Mouse (Mus musculus) kidney, adult 8-10 months (tissue): ENCODE data around the gene Ephb1.
A peak's percentile ranks its signal among the peaks of the same experiment; 100 is the strongest.

ENCODE experiments used
- DNase-seq, 2 experiments: peaks; one replicate each; pipeline ENCODE4 v3.0.0; 2022

The Ephb1 gene

DNA sequence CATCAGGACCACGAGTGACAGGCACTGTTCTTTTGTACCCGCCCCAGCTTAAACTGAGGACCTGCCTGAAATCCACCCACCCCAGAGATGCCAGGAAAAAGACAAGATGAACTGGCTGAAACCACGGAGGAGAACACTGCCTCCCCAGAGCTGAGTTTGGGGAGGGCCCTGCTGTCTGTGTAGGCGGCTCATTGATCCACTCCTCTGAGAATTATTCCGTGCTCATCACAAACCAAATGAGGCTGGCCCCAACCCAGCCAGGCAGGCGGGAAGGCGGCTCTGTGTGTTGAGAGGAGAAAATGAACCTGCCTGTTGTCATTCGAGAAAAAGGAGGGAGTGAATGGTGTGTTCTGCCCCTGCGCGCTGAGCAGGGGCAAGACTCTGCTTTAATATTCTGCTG lies 2.8 kb downstream of the Ephb1 start:
- DNase-seq, result no peak

GRCm38 (mm10) chr9:102351221-102351620 lies 3.3 kb downstream of the Ephb1 start:
- DNase-seq, result no peak

DNA sequence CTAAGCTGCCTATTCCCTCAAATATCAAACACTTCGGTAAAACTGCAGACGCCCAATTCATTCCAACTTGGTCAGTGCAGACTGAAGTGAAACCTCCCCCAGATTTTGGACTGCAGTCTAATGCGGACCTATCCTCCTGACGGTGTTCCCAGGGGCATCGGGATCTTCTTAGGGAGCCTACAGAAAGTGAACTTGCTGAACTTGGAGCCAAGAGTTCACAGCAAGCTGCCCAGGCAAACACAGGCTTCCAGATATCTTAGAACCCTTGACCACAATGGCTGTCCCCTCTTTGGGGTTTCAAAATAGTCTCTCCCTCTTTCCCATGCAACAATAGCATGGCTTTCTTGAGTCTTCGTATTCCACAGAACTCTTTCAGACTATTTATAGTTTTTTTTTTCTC lies 3.8 kb downstream of the Ephb1 start:
- DNase-seq, result no peak

GRCm38 (mm10) chr9:102350076-102350475 lies 4.4 kb downstream of the Ephb1 start:
- no peak for DNase-seq

DNA sequence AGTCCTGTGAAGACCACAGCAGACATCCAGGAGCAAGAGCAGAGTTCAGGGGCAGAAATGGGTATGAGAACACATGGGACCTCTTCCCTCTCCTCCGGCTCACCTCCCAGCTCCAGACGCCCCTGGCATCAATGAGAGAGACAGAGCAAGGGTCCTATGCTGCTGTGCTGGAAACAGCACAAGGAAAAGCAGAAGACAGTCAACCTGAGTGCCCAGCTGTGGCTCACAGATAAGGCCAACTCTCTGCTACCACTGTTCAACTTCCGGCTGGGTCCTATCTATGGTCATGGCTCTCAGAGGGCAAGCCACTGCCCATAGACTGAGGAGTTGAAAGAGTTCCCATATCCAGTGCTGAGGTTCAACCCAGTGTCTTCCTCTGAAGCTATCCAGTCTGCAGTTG lies 7.7 kb downstream of the Ephb1 start:
- DNase-seq, result no peak

GRCm38 (mm10) chr9:102345474-102345873 lies 9.0 kb downstream of the Ephb1 start:
- no peak for DNase-seq

DNA sequence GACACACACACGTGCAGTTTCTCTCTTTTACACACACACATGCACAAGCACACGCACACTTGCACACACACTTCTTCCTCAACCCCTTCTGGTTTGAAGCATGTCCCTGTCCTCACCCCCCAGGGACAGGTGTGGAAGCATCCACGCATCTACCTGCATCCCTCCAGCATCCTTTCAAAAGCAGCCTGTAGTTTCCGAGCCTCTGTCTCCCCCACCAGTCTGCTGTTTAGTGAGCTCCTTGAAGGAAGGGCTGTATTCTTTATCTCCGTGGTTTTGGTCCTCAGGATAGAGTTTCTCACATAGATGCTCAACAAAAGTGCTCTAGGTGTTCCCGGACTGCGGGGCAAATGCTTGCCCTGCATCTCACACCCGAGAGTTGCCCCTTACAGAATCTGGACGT lies 9.4 kb downstream of the Ephb1 start:
- no peak for DNase-seq

GRCm38 (mm10) chr9:102344086-102344930 lies 10.2 kb downstream of the Ephb1 start:
- no peak for DNase-seq

GRCm38 (mm10) chr9:102343061-102343460 lies 11.4 kb downstream of the Ephb1 start:
- DNase-seq, result no peak

- no peak for DNase-seq
Observed at GRCm38 (mm10) chr9:102342026-102342425, 12.5 kb downstream of the Ephb1 start.

DNA sequence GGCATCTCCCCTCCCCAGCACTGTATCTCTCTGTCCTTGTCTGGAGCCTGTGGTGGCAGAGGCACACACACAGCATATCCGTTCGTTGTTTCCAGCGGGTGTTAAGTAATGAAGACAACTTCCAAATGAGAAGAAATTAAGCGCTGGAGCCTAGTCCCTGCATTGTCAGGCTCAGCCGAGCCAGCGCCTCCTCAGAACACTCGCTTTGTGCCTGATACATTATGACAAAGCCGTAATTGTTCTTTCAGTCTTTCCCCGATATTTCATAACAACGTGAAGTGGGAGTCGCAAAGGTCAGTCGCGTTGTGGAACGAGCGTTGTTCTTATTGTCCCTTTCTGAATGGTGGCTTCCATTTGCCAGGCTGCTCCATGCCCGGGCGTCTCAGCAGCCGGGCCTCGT lies 13.7 kb downstream of the Ephb1 start:
- no peak for DNase-seq

- peak; percentile 21 for DNase-seq
Observed at GRCm38 (mm10) chr9:102335571-102336282, 18.8 kb downstream of the Ephb1 start.

GRCm38 (mm10) chr9:102330266-102331060 lies 24.0 kb downstream of the Ephb1 start:
- no peak for DNase-seq

- DNase-seq, result no peak
Observed at GRCm38 (mm10) chr9:102327625-102328150, 26.8 kb downstream of the Ephb1 start.

- DNase-seq, result no peak
Observed at GRCm38 (mm10) chr9:102315436-102315835, 39.1 kb downstream of the Ephb1 start.

GRCm38 (mm10) chr9:102314795-102315194 lies 39.7 kb downstream of the Ephb1 start:
- DNase-seq, result no peak

DNA sequence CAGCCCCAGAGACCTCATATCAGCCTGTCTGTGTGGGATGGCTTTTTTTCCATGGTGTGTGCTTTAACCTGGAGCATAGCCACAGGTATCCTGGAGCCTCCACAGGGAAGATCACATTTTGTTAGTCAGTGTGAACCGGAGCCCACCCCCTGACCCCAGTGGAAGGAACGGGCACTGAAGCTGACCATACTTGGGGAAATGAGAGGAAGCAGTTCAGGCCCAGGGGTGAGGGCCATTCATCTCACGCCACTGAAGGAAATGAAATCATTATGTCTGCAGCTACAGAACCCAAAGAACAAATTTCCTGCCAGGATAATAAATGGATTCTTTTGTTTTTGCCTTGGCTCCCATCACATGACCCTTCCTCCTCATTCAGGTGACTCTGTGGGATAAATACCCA lies 44.1 kb downstream of the Ephb1 start:
- DNase-seq, result peak; percentile 11 to 32

DNA sequence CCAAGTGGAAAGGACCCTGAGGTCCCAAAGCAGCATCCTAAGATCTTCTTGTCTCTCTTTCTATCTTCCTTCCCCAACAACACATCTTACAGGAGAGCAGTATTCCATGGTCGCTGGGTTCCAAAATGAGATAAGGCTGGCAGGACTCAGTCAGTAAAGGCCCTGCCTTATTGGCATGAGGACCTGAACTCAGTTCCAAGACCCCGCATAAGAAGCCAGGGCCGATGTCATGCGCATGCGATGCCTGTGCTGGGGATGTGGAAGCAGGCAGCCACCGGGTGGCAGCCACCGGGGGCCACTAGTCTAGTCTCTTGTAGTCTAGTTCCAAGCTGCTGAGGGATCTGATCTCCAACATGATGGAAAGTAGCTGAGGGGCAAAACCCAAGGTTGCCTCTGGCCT lies 45.2 kb downstream of the Ephb1 start:
- DNase-seq, result no peak

GRCm38 (mm10) chr9:102307656-102308055 lies 46.8 kb downstream of the Ephb1 start:
- no peak for DNase-seq

GRCm38 (mm10) chr9:102306645-102307415 lies 47.7 kb downstream of the Ephb1 start:
- DNase-seq, result peak; percentile 51 to 71

DNA sequence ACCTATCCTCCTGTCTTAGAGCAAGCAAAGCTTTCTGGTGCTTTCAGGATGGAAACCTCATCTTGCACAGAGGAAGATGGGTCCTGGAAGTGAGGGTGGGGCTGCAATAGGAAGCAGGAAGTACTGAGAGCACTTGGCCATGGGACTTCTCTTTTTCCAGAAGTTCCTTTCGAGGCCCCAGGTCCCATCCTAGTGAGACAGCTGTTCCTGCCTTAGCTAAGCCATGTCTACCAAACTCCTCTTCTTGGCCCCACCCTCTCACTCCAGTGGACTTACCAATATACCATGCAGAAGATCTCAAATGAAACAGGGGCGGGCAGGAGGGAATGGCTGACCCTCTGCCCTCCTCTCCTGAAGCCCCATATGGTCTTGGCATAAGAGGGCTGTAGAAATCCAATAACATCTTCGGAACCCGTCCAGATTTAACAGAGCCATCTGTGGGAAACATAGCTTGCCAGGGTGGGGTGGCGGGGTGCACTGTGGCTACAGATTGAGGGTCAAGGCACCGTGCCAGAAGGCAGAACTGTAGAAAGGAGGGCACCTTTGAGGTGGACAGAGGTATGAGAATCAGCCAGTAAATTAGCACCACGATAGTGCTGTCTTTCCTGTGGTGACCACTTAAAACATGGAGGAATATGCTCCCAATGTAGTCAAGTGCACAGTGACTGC lies 48.9 kb downstream of the Ephb1 start:
- no peak for DNase-seq

DNA sequence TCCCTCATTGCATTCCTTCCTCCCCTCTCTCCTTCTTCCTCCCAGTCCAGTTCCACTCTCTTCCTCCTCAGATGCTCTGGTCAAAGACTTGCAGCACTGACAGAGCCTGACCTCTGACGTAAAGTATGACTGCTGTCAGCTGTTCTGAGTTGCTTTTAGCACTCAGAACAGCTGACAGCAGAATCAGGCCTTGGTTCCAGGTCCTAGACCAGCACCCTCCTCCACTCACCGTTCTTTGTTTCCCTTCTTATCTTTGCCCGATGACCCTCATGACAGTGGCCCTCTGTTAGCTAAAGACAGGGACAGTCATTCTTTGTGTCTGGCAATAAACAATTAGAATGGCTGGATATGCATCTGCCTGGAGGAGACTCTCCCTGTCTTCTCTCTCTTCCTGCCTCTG lies 49.7 kb downstream of the Ephb1 start:
- no peak for DNase-seq
